Mouse (Mus musculus): ENCODE results near the gene Fam19a1.

DNA sequence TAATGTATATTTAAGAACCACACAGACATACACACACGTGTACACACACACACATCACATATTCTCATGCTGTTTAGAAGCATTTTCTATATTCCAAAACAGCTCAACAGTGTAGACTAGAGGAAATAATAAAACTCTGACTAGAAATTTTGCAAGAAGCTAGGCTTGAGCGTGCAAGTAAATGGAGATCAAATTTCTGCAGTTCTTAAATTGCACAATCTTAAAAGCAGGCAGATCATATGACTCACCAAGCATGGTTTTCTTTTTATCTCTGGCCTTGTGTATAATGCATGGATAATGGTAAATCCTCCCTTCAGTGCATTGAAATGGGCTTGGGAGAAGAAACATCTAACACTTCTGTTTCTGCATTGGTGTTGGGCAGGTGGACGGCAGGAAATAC lies 564.9 kb downstream of the Fam19a1 start:
- TF ChIP-seq POLR2A (IDR thresholded peaks at IDR 0.05; ENCODE audit: borderline replicate concordance, low read depth, low read length) = no peak
- no peak for TF ChIP-seq CTCF (IDR thresholded peaks at IDR 0.05; ENCODE audit: low read depth, low read length)

Data from bone marrow macrophage, adult 2 months (primary cell).